Mouse (Mus musculus): Measurements from ENCODE around the gene Chrnb4.
A peak's percentile ranks its signal among the peaks of the same experiment; 100 is the strongest.

Gene Chrnb4

DNA sequence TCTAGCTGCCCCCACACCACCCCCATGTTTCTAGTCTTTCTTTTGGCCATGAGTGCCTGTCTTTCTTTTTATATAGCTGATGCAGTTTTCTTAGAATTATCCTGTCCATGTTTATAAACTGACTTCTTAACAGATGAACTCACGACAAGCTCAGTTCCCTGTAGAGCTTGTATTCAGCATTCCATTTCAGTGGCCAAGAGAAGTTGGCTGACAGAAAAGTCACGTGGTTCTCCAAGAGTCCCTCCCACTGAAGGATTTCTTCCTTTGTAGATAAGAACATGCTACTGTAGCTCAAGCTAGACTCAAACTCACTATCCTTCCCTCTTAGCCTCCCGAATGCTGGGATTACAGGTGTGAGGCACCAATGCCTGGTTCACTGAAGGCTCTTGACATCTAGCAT, 31.7 kb downstream of the Chrnb4 start:
- DNase-seq, result no peak

DNA sequence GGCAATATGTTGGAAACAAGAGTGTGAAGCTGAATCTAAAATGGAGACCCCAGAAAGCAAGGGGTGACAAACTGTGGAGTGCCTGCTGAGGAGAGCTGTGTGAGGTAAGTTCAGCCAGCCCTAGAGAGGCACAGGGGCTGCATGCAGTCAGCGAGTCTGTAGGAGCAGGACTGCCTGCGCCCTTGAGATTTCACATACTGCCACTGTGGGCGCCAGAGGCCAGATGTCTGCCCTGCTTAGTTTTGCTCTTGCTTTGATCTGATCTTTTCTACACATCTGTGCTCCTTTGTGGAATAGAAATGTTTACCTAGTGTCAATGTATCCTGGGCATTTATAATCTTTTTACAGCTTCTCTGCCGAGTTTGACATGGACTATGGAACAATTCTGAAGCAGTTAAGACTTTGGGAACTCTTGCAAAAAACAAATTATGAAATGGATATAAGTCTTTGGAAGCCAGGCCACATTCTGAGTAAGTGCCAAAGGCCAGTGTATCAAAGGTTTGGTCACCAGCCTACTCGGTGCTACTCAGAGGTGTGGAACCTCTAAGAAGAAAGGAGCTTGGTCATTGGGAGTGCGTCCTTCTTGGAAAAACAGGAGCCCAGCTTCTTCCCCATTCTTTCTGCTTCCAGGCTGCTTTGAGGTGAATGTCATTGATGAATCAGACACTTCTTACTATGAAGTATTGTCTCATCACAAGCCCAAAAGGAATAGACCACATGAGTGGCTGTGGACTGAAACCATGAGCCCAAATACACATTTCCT, 37.8 kb downstream of the Chrnb4 start:
- no peak for DNase-seq

DNA sequence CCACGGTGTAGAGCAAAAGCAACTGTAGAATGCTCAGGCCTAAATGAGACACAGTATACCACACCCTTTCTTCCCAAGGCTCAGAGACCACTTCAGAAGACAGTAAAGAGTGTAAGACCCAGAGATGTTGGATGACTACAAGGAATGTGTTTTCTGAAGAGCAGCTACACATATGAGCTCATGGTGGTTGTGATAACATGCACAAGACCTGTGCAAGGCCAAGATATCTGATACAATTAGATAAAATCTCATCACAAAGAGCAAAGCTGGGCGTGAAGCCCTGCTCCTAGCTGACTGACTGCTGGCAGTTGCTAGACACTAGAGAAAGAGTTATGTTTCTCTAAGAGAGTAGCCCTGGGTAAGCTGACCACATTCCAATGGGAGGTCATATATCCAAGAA, 38.9 kb downstream of the Chrnb4 start:
- no peak for DNase-seq

DNA sequence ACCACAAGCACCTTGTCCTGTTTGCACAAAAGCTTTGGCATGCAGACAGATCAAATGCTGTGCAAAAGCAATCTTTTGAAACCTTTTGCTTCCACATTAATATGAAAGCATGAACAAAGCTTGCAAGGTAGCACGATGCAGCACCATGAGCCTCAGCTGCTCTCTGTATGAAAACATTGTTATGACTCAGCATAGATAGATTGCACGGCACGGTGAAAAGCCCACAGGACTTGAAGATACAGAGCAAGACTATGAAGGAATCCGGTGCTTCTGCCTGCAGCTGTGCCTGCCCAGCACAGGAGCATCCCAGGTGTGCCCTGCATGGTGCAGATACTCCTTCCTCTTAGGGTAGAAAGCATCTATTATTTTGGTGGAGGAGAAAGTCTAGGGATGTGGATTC, 45.0 kb downstream of the Chrnb4 start:
- no peak for DNase-seq

DNA sequence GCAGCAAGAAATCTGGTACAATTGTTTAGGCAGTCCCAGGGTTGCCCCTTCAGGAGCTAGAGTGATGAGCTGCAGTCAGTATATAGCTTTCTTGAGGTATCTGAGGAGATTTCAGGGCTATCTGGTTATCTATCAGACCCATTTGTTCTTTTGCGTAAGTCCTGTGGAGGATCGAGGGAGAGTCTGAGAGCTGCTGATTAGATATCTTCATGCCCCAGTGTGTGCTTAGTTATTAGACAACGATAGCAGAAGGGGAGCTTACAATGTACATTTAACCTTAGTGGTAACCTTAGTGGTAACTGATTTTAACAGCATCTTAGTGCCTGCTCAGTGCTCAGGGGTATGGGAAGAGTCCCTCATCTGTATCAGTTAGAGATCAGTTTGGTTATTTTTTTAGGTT, 52.9 kb downstream of the Chrnb4 start:
- no peak for DNase-seq

DNA sequence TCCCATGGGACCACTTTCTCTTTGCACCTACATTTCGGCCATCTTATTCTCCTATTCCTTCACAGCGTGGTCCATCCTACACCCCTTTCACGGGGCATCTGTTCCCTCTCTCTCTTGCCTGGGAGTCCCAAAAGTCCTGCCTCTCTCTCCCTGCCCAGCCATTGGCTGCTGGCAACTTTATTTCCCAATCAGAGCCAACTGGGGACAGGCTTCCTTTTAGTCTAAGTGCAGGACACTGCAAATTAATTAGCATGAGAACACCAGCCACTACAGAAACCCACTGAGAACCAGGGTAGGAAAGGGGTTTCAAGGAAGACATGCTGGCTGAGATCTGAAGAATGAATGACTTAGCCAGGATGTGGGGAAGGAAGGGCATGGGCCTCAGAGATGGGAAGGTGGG, 54.2 kb downstream of the Chrnb4 start:
- no peak for DNase-seq

DNA sequence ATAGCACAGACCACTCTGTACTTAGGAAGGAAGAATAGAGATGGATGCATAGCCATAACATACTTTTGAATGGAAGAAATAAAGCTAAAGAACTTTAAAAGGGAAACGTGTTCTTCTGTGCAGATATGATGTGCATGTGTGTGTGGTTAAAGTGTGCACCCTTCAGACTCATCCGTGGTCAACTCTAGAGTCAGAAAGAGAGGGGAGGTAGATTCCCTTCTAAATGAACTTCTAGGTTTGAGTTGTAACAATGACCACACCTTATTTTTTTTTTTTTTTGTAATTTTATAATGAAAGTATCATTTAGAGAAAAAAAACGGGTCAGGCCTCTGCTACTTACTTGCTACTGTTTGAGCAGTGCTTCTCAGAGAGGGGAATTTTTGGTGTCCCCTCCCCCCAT, 58.2 kb downstream of the Chrnb4 start:
- DNase-seq, result no peak

DNA sequence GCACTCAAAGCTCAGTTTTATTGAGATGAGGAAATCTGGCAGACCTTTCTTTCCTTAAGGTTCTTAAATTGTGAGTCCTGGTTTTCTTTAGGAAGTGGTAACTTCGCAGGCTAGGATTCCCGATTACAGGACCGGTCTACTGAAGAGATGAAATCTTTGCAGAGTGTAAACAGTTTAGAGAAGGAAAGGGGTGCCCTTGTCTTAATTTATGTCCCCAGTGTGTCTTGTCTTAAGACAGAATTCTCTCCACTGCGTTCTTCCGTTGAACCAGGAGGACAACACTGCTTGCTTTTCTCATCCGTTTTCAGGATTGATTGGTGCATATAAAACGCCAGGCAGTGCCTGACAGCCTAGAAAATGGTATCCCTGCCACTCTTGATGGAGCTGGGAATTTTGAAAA, 66.2 kb downstream of the Chrnb4 start:
- no peak for DNase-seq

DNA sequence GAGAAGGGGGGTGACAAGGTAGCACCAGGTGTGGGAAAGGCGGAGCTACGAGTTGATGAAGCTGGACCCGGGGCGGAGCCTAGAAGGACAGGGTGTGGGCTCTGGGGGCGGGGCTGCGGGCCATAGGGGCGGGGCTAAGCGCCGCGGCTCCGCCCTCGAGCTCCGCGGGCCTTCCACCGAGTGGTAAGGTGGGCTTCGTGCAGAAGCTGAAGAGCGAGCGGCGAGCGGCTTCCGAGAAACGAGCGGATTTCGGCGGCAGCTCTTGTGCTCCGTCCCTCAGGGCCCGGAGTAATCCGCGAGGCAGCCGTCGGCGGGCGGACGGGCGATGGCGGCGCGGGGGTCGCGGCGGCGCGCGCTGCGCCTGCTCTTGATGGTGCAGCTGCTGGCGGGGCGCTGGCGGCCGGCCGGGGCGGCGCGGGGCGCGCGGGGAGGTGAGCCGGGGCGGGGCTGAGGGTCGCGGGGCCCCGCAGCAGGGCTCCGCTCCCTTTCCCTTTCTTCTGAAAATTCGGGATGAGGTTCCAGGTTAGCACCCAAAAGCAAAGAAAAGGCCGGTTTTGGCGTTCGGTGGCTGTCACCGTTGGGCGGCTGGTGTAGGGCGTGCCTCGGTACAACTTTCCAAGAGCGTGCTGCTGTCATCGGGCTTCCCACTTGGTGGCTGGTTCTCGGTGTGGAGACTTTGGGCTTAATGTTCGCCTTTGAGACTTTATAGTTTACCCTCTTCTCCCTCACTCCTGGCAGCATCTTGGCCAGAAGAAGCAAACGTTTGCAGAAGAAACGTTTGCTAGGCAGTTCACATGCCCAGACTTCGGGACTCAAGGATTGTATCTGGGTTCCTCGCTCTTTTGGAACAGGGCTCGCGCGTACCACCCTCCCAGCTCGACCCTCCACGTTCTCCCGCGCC, 67.0 kb downstream of the Chrnb4 start:
- DNase-seq, result peak; percentile 18 to 59

DNA sequence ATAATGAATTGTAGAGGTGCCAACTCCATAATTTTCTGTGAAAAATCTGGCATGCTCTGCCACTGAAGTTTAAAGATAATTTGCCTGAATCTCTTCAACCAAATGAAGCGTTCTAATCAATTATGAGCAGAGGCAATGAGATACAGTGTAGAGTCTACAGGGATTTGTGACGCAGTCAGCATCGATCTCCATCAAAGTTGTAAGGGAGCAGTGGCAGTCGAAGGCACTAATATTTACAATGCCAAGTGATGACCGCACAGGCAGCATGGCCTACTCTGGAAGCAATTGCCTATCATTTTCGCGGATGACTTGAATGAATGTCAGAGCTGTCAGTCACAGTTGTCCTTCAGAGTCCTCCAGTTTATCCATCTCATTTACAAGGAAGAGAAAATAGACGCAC, 67.9 kb downstream of the Chrnb4 start, which contains the start of gene Chrna5:
Gene Chrna5, plus strand, starts transcription at position 207 of the 400 bp plus-strand sequence.
- DNase-seq, result no peak

Measured in kidney, postnatal 36 days (tissue).